Mouse (Mus musculus): ENCODE data around the gene Cabin1. TPM values are rescaled to one million over a fixed set of nuclear protein-coding genes. Genes with fewer than 3 reads are reported as not detected.
"Not testable (repeated sequence)": the region's sequence is repeated elsewhere in the genome, so short reads cannot be mapped to it uniquely, and the experiment has no call there.

Gene Cabin1
- polyA plus RNA-seq, 1 experiment, result 35.0 TPM

DNA sequence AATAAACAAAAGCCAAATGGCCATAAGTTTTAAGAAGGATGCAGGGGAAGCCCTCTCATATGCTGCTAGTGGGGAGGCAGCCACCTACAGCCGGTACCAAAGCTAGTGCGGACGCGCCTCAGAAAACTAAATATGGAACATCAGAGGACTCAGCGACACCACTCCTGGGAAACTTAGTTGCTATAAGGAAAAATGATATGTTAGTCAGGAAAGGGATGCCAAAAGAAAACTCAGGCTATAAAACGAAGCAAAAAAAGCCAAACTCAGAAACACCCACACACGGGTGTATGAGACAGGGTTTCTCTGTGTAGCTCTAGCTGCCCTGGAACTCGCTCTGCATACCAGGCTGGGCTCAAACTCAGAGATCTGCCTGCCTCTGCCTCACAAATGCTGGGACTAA lies 24.1 kb upstream of the Cabin1 start:
- no peak overlapping the region for H3K4me3 ChIP-seq (ENCODE audit: insufficient read depth, low read length)
- H3K4me1 ChIP-seq (ENCODE audit: control insufficient read depth, insufficient read depth, low read length), result peaks cover 7% of the 10 kb centered on the region; the same call in 1 of the 2 replicates
- TF ChIP-seq POLR2A (IDR thresholded peaks at IDR 0.05; ENCODE audit: borderline replicate concordance, low read depth, low read length) (no peak), CTCF (IDR thresholded peaks at IDR 0.05; ENCODE audit: low read depth, low read length) (no peak)
- no peak overlapping the region for H3K27ac ChIP-seq (ENCODE audit: insufficient read depth, low read depth, low read length)

DNA sequence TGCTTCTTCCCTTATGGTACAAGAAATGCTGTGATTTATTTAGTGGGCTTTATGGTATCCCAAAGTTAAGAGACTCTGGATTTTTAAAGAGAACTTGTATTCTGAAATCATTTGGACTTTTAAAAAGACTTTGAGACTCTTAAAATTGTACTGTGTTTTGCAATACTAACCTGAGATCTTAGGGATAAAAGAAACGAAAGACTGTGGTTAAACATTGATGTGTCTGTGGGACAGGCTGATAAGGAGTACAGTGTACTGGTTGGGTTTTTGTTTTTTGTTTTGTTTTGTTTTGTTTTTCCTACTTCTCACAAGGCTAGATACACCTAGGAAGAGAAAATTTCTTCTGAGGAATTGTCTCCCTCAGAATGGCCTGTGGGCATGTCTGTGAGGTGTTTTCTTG lies 21.3 kb upstream of the Cabin1 start:
- TF ChIP-seq POLR2A (IDR thresholded peaks at IDR 0.05; ENCODE audit: borderline replicate concordance, low read depth, low read length), result no peak
- no peak for TF ChIP-seq CTCF (IDR thresholded peaks at IDR 0.05; ENCODE audit: low read depth, low read length)

DNA sequence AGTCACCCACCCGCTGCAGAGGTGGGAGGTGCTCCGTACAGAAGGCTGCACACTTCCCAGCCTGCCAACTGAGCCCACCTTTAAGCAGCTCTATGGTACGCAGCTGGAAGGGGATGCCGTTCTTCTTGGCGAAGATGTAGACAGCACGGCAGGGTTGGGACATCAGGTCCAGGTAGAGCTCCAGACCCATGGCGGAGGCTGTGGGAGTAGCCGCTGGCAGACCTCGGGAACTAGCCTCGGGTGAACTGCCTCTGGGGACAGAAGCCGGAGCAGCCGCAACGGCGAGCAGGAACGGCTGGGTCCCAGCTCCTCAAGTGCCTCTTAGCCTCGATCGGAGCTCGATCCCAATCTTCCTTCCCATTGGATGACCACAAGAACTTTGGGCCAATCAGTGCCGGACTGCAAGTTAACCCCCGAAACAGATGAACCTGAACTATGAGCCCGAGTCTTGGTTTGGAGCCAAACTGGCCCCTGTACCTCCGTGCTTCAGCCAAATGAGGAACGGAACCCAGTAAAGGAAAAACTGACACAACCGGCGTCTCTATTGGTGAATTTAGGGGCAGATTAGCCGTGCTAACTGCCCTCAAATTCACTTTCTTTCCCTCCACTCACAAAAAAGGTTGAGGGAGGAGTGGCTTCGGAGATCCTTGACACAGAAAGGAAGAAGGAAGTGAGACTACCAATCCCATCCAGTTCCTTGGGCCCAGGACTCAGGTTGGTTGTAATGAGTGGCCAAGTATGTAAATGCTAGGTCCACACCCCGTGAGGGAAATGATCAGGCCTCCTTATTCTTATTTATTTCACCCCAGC lies 16.8 kb upstream of the Cabin1 start, which contains the start of the genes Gm20441 and Gstt3:
Gene Gm20441 (minus strand): TSS at position 186 of the 810 bp plus-strand sequence.
Gene Gstt3 (minus strand): TSS at position 646 of the 810 bp plus-strand sequence.
- peaks cover 13% of the 10 kb centered on the region for H3K4me1 ChIP-seq (ENCODE audit: control insufficient read depth, insufficient read depth, low read length)
- peak within 1 kb of the TSS; percentile 69 for H3K27ac ChIP-seq (ENCODE audit: insufficient read depth, low read depth, low read length)
- TF ChIP-seq CTCF (IDR thresholded peaks at IDR 0.05; ENCODE audit: low read depth, low read length) (no peak), POLR2A (IDR thresholded peaks at IDR 0.05; ENCODE audit: borderline replicate concordance, low read depth, low read length) (no peak)
- peak within 1 kb of the TSS; percentile 75 for H3K4me3 ChIP-seq (ENCODE audit: insufficient read depth, low read length)

More for the DNA sequence above, 21.3 kb upstream of the Cabin1 start:
- Histone ChIP-seq H3K27ac (ENCODE audit: insufficient read depth, low read depth, low read length) (no peak overlapping the region), H3K4me1 (ENCODE audit: control insufficient read depth, insufficient read depth, low read length) (peaks cover 8% of the 10 kb centered on the region), H3K4me3 (ENCODE audit: insufficient read depth, low read length) (no peak overlapping the region)

DNA sequence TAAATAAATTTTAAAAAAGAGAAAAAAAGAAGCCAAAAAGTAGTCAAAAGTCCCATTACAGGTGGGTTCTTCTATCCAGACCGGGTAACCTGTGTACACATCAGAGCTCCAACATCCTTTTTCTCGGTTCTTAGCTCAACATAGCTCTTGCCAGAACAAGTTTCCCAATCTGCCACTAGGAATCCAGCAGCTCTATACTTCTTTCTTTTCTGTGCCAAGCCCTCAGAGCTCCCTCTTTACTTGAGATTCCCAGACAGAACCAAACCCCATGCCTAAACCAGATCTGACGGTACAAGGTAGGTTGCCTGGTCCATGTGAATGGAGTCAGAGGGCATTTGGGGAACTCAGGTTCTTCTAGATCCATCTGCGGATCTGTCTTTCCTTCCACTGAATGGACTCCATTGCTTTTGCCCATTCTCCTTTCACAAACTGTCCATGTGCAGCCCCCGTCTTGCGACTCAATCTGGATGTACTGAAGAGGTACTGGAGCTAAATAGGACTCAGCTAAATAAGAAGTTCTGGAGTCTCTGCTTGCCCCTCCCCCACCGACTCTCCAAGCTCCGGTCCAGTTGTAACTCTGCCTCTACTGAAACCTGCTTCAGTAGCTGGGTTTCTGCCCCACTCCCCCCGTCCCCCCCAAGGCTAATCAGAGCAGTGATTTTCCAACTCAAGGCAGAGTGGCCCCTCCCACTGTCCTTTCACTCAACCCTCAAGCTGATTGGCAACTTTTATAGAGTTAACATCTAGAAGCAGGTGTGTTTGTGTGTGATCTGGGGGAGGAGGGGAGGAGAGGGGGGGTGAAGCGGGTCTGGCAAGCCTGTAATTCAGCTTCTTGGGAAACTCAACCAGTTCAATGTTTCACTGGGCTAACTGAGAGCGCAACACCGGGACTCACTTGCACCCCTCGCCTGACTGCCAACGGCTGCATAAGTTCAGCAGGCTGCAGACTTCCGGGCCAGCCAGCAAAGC lies 15.3 kb upstream of the Cabin1 start:
- H3K27ac ChIP-seq (ENCODE audit: insufficient read depth, low read depth, low read length), result no peak overlapping the region
- no peak overlapping the region for H3K4me3 ChIP-seq (ENCODE audit: insufficient read depth, low read length)
- TF ChIP-seq CTCF (IDR thresholded peaks at IDR 0.05; ENCODE audit: low read depth, low read length), result no peak
- TF ChIP-seq POLR2A (IDR thresholded peaks at IDR 0.05; ENCODE audit: borderline replicate concordance, low read depth, low read length), result no peak
- peaks cover 13% of the 10 kb centered on the region for H3K4me1 ChIP-seq (ENCODE audit: control insufficient read depth, insufficient read depth, low read length)

DNA sequence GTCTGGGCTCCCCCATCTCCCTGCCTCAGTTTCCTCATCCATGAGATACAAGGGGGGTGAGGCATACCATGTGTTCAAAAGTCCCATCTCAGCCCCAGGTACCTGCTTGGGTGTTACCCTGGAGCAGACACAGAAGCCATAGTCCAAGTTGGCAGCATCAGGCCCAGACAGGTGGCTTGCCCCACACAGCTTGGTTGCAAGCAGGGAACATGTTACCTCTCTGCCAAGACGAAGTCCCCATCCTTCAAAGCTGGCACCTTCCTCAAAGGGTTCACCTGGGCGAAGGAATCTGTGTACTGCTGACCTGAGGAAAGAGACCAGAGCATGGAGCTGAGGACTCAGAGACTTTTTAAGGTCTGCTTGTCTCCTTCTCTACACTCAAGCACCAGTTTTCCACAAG lies 13.7 kb upstream of the Cabin1 start:
- H3K4me1 ChIP-seq (ENCODE audit: control insufficient read depth, insufficient read depth, low read length), result peaks cover 6% of the 10 kb centered on the region; the same call in 1 of the 2 replicates
- no peak for TF ChIP-seq CTCF (IDR thresholded peaks at IDR 0.05; ENCODE audit: low read depth, low read length)
- TF ChIP-seq POLR2A (IDR thresholded peaks at IDR 0.05; ENCODE audit: borderline replicate concordance, low read depth, low read length), result no peak
- H3K27ac ChIP-seq (ENCODE audit: insufficient read depth, low read depth, low read length), result no peak overlapping the region
- no peak overlapping the region for H3K4me3 ChIP-seq (ENCODE audit: insufficient read depth, low read length)

DNA sequence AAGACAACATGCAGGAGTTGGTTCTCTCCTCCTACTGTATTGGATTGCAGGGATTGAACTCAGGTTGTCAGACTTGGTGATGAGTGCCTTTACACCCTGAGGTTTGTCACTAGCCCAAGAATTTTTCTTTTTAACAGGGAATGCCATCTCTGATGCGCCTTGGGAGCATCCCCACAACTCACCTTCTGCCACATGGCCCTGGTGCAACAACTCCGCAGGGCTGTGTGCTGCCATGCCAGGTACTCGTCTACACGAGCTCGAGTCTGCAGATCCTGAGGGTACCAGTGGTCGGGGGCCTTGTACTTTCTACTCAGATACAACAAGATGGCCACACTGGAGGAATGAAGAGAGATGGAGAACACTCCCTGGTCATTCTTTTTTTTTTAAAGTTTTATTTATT lies 12.4 kb upstream of the Cabin1 start:
- Histone ChIP-seq H3K4me3 (ENCODE audit: insufficient read depth, low read length) (no peak overlapping the region), H3K27ac (ENCODE audit: insufficient read depth, low read depth, low read length) (no peak overlapping the region), H3K4me1 (ENCODE audit: control insufficient read depth, insufficient read depth, low read length) (peaks cover 10% of the 10 kb centered on the region)
- TF ChIP-seq CTCF (IDR thresholded peaks at IDR 0.05; ENCODE audit: low read depth, low read length) (no peak), POLR2A (IDR thresholded peaks at IDR 0.05; ENCODE audit: borderline replicate concordance, low read depth, low read length) (no peak)

DNA sequence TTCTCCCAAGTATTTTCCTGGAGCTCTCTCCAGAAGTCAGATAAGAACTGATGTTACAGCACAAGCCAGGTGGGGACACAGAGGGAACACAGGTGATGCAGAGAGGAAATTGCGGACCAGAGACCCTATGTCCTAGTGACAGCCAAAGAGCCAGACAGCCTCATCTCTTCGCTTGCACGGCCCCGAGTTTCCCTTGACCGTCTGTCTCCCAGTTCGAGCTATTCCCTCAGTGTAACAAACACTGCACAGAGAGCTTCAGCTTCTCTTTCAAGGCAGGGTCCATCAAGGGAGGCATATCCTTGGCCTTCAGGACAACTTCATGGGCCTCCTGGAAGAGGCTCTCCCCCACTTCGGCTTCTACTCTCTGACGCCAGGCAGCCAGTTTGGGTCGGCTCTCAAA lies 10.4 kb upstream of the Cabin1 start:
- H3K4me1 ChIP-seq (ENCODE audit: control insufficient read depth, insufficient read depth, low read length), result peaks cover 5% of the 10 kb centered on the region; the same call in 1 of the 2 replicates
- no peak for TF ChIP-seq POLR2A (IDR thresholded peaks at IDR 0.05; ENCODE audit: borderline replicate concordance, low read depth, low read length)
- TF ChIP-seq CTCF (IDR thresholded peaks at IDR 0.05; ENCODE audit: low read depth, low read length), result no peak
- H3K27ac ChIP-seq (ENCODE audit: insufficient read depth, low read depth, low read length), result no peak overlapping the region
- H3K4me3 ChIP-seq (ENCODE audit: insufficient read depth, low read length), result no peak overlapping the region

DNA sequence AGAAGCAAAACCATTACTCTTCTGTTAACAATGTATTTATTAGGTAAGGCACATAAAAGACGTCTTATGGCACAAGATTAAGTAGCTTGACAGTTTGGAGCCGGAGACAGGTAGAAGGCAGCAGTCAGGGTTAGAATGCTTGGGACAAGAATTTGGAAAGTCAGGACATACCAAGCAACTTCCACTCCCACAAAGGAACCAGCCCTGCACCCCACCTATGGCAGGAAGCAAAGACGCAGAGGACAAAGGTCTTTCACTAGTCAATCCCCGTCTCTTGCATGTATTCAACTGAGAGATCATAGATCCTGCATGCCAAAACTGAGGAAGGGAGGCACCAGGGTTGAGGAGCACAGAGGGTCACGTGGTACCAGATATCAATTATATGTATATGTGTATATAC lies 10.0 kb upstream of the Cabin1 start:
- H3K27ac ChIP-seq (ENCODE audit: insufficient read depth, low read depth, low read length), result no peak overlapping the region
- H3K4me1 ChIP-seq (ENCODE audit: control insufficient read depth, insufficient read depth, low read length), result peaks cover 5% of the 10 kb centered on the region; the same call in 1 of the 2 replicates
- no peak overlapping the region for H3K4me3 ChIP-seq (ENCODE audit: insufficient read depth, low read length)
- TF ChIP-seq POLR2A (IDR thresholded peaks at IDR 0.05; ENCODE audit: borderline replicate concordance, low read depth, low read length) (no peak), CTCF (IDR thresholded peaks at IDR 0.05; ENCODE audit: low read depth, low read length) (no peak)

DNA sequence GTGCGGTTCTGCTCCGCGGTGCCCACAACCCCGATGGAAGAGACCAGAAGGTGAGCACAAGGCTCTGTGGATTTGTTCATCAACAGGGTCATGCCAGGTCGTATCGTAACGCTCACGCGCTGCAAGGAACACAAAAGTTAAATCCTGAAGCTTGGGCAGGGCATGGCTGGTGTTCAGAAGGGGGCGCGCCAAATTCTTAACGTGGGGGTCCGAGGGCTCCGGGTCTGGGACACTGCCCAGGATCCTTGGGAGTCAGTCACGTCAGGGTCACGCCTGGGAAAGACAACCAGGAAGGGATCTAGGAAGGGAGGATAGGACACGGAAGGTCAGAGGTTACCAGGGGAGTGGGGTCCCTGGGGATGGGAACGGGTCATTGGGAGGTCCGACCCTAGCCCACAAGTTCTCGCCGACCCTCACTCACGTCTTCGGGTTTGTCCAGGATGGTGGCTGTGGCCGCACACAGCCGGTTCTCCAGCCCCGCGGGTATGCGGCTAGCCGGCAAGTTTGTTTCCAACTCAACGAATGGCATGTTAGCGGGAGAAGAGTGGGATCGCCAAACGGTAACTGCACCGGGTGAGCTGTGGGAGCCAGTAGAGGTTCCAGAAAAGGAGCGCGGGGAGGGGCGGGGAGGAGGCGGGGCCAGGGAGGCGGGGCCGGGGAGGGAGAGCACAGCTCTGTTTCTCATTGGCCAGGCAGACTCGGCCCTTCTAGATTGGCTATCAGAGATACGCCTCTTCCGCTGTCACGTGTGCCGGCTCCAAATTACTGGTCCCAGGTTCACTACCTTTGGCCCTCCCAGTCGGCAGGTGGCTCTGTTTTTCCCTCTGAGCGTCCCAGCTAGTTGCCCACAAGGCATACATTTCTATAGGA lies 8.9 kb upstream of the Cabin1 start, which contains the start of gene Ddt:
Gene Ddt (minus strand): TSS at position 620 of the 870 bp plus-strand sequence.
- Histone ChIP-seq H3K4me3 (ENCODE audit: insufficient read depth, low read length) (peak within 1 kb of the TSS; percentile 82), H3K27ac (ENCODE audit: insufficient read depth, low read depth, low read length) (no peak within 1 kb of the TSS), H3K4me1 (ENCODE audit: control insufficient read depth, insufficient read depth, low read length) (peaks cover 5% of the 10 kb centered on the region; the same call in 1 of the 2 replicates)
- TF ChIP-seq POLR2A (IDR thresholded peaks at IDR 0.05; ENCODE audit: borderline replicate concordance, low read depth, low read length) (no peak), CTCF (IDR thresholded peaks at IDR 0.05; ENCODE audit: low read depth, low read length) (no peak)

DNA sequence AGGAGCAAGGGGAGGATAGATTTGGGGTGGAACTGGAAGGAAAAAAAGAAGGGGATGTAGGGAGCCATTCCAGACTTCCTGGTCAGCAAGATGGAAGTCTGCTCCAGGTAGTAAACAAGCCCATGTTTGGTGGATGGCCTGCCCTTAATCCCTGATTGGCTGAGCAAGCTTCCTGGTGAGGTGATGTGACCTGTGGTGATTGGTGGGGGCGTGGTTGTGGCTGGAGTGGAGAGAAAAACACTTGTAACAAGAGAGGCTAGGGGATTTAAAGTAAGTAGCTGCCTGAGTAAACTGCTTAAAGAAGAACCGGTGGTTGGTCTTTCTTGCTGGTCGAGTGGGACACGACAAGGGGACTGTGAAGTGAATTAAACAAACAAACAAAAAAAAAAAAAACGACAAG lies 3.6 kb upstream of the Cabin1 start:
- not testable (repeated sequence) for H3K4me3 ChIP-seq (ENCODE audit: insufficient read depth, low read length); H3K27ac ChIP-seq (ENCODE audit: insufficient read depth, low read depth, low read length)
- peaks cover 13% of the 10 kb centered on the region for H3K4me1 ChIP-seq (ENCODE audit: control insufficient read depth, insufficient read depth, low read length)
